Mouse (Mus musculus): ENCODE results near the gene Pcyt1b. TPM values are rescaled to one million over a fixed set of nuclear protein-coding genes. Genes with fewer than 3 reads are reported as not detected.

The Pcyt1b gene
- total and polyA plus RNA-seq, 3 experiments: 0.13 to 1.7 (median 0.35) TPM

GRCm38 (mm10) chrX:93756867-93757455 is 102.3 kb downstream of the Pcyt1b start:
- in situ Hi-C loops (cut with MboI; ENCODE audit: low pct_ligation_motif_present, low pct_unique_long_range_greater_than_20kb, low sequenced_read_pairs): no loop called here
- dilution Hi-C loops (cut with MboI; ENCODE audit: extremely low pct_ligation_motif_present, extremely low pct_unique_long_range_greater_than_20kb, low sequenced_read_pairs): no loop called here

DNA sequence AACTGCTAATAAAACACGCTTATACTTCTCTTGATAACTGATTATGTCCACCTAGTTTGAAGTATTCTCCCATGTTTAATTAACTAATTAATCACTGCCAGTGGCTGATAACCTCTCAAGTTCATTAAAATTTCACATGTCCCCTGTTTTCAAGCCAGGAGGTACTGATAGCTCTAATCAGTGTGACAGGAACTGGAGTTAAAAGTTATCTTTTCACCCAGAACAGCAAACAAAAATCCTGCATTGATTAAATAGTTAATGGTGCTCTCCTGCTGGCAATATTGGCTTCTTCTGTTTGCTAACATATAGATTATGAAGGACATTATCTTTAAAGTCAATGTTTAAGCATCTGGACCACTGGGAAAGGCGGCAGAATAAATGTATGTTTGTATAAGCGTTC is 106.1 kb downstream of the Pcyt1b start:
- in situ Hi-C loops (cut with MboI; ENCODE audit: low pct_ligation_motif_present, low pct_unique_long_range_greater_than_20kb, low sequenced_read_pairs) (no loop called here), dilution Hi-C loops (cut with MboI; ENCODE audit: extremely low pct_ligation_motif_present, extremely low pct_unique_long_range_greater_than_20kb, low sequenced_read_pairs) (no loop called here)
- DNase-seq (ENCODE audit: extremely low read depth): no peak
- H3K9ac ChIP-seq (ENCODE audit: insufficient read depth, low read depth): no peak overlapping the region
- H3K27me3 ChIP-seq (replicated peaks): no peaks in the 10 kb centered on the region
- no peak overlapping the region for H3K4me3 ChIP-seq (replicated peaks in 1 of 3; ENCODE audit: low read depth in 2 of 3, low read length in 2 of 3, poor library complexity in 1 of 3)
- no peak overlapping the region for H3K4me2 ChIP-seq (ENCODE audit: insufficient read depth, low read depth, poor library complexity, severe bottlenecking)
- H3K4me1 ChIP-seq (ENCODE audit: control insufficient read depth in 1 of 2, insufficient read depth in 2 of 2): no peaks in the 10 kb centered on the region
- H3K36me3 ChIP-seq (replicated peaks in 1 of 2; ENCODE audit: control insufficient read depth in 1 of 2, insufficient read depth in 1 of 2, low read length in 1 of 2): peaks cover 0 to 9% of the 10 kb centered on the region in 2 experiments
- no peaks in the 10 kb centered on the region for H3K9me3 ChIP-seq (replicated peaks; ENCODE audit: low read length)
- no peaks in the 10 kb centered on the region for H3K79me2 ChIP-seq (replicated peaks; ENCODE audit: control insufficient read depth, extremely low read depth, insufficient read depth, poor library complexity, severe bottlenecking)
- no peak overlapping the region for H3K27ac ChIP-seq (ENCODE audit: insufficient read depth, low read depth)
- TF ChIP-seq CTCF (conservative IDR thresholded peaks at IDR 0.05 in 1 of 2, IDR thresholded peaks at IDR 0.05 in 1 of 2; ENCODE audit: low read depth in 2 of 2, low read length in 2 of 2): no peak

More at GRCm38 (mm10) chrX:93756867-93757455, 102.3 kb downstream of the Pcyt1b start:
- H3K4me3 ChIP-seq (replicated peaks in 1 of 3; ENCODE audit: low read depth in 2 of 3, low read length in 2 of 3, poor library complexity in 1 of 3): no peak overlapping the region
- H3K4me1 ChIP-seq (ENCODE audit: control insufficient read depth in 1 of 2, insufficient read depth in 2 of 2): no peaks in the 10 kb centered on the region
- H3K4me2 ChIP-seq (ENCODE audit: insufficient read depth, low read depth, poor library complexity, severe bottlenecking): no peak overlapping the region
- H3K27me3 ChIP-seq (replicated peaks): no peaks in the 10 kb centered on the region
- TF ChIP-seq POLR2AphosphoS2 (IDR thresholded peaks at IDR 0.05; ENCODE audit: low read depth, low read length): no peak
- TF ChIP-seq ZMIZ1 (IDR thresholded peaks at IDR 0.05; ENCODE audit: low read depth, low read length): no peak
- no peak for TF ChIP-seq USF2 (conservative IDR thresholded peaks at IDR 0.05; ENCODE audit: low read depth, low read length)
- no peaks in the 10 kb centered on the region for H3K79me2 ChIP-seq (replicated peaks; ENCODE audit: control insufficient read depth, extremely low read depth, insufficient read depth, poor library complexity, severe bottlenecking)
- no peaks in the 10 kb centered on the region for H3K36me3 ChIP-seq (replicated peaks in 1 of 2; ENCODE audit: control insufficient read depth in 1 of 2, insufficient read depth in 1 of 2, low read length in 1 of 2)
- no peak overlapping the region for H3K27ac ChIP-seq (ENCODE audit: insufficient read depth, low read depth)
- H3K9me3 ChIP-seq (replicated peaks; ENCODE audit: low read length): no peaks in the 10 kb centered on the region
- H3K9ac ChIP-seq (ENCODE audit: insufficient read depth, low read depth): no peak overlapping the region
- no peak for DNase-seq (ENCODE audit: extremely low read depth)

- Histone ChIP-seq H3K4me2 (ENCODE audit: insufficient read depth, low read depth, poor library complexity, severe bottlenecking) (no peak overlapping the region), H3K36me3 (replicated peaks in 1 of 2; ENCODE audit: control insufficient read depth in 1 of 2, insufficient read depth in 1 of 2, low read length in 1 of 2) (peaks cover 0 to 7% of the 10 kb centered on the region in 2 experiments), H3K4me3 (replicated peaks in 1 of 3; ENCODE audit: low read depth in 2 of 3, low read length in 2 of 3, poor library complexity in 1 of 3) (no peak overlapping the region), H3K27me3 (replicated peaks) (no peaks in the 10 kb centered on the region), H3K79me2 (replicated peaks; ENCODE audit: control insufficient read depth, extremely low read depth, insufficient read depth, poor library complexity, severe bottlenecking) (no peaks in the 10 kb centered on the region), H3K27ac (ENCODE audit: insufficient read depth, low read depth) (no peak overlapping the region), H3K9me3 (replicated peaks; ENCODE audit: low read length) (no peaks in the 10 kb centered on the region), H3K4me1 (ENCODE audit: control insufficient read depth in 1 of 2, insufficient read depth in 2 of 2) (no peaks in the 10 kb centered on the region), H3K9ac (ENCODE audit: insufficient read depth, low read depth) (no peak overlapping the region)
- TF ChIP-seq NELFE (IDR thresholded peaks at IDR 0.05; ENCODE audit: low read depth, low read length): no peak
- TF ChIP-seq ELF1 (IDR thresholded peaks at IDR 0.05; ENCODE audit: low read depth, low read length): no peak
- TF ChIP-seq MYC (IDR thresholded peaks at IDR 0.05; ENCODE audit: low read depth, low read length): no peak
- no peak for TF ChIP-seq NRF1 (IDR thresholded peaks at IDR 0.05; ENCODE audit: low read depth, low read length)
- TF ChIP-seq MAX (IDR thresholded peaks at IDR 0.05; ENCODE audit: low read length): no peak
- no peak for TF ChIP-seq ETS1 (conservative IDR thresholded peaks at IDR 0.05; ENCODE audit: low read depth, low read length)
- no peak for TF ChIP-seq IRF4 (IDR thresholded peaks at IDR 0.05; ENCODE audit: low read depth, low read length)
- no peak for TF ChIP-seq POLR2AphosphoS2 (IDR thresholded peaks at IDR 0.05; ENCODE audit: low read depth, low read length)
- no peak for TF ChIP-seq ZC3H11A (IDR thresholded peaks at IDR 0.05; ENCODE audit: low read depth, low read length)
- no peak for TF ChIP-seq MAFK (IDR thresholded peaks at IDR 0.05; ENCODE audit: insufficient replicate concordance, low read length)
- no peak for DNase-seq (ENCODE audit: extremely low read depth)
- dilution Hi-C loops (cut with MboI; ENCODE audit: extremely low pct_ligation_motif_present, extremely low pct_unique_long_range_greater_than_20kb, low sequenced_read_pairs): no loop called here
- in situ Hi-C loops (cut with MboI; ENCODE audit: low pct_ligation_motif_present, low pct_unique_long_range_greater_than_20kb, low sequenced_read_pairs): loop anchor here (25.0 kb wide), 1 partner anchor 248 kb away; no protein-coding TSS in a partner anchor
Observed at GRCm38 (mm10) chrX:93789562-93789961, 134.9 kb downstream of the Pcyt1b start.
